Mouse (Mus musculus) CH12.LX (cell line): Measurements from ENCODE around the gene Gna12. TPM values are rescaled to one million over a fixed set of nuclear protein-coding genes. Genes with fewer than 3 reads are reported as not detected.

Experiments used
- DNase-seq: peaks from one replicate; pipeline ENCODE4 v3.0.0-alpha.2; 2013; ENCODE audit errors: extremely low read depth
- H3K27ac ChIP-seq: 2 replicates; pipeline ENCODE4 v1.5.1; 2012; ENCODE audit warnings: low read depth, mild to moderate bottlenecking, control low read depth, moderate library complexity; ENCODE audit not compliant: insufficient read depth
- H3K27me3 ChIP-seq: replicated peaks from 2 replicates; pipeline ENCODE3; 2012; ENCODE audit warnings: inconsistent platforms
- H3K36me3 ChIP-seq, 2 experiments: replicated peaks in 1 of 2; 2 replicates each; pipeline versions ENCODE3 to v1.6.1; 2012; ENCODE audit warnings: inconsistent platforms in 1 of 2, low read length in 1 of 2, mild to moderate bottlenecking in 1 of 2, mixed read lengths in 1 of 2, moderate library complexity in 1 of 2; ENCODE audit not compliant: control insufficient read depth in 1 of 2, insufficient read depth in 1 of 2
- H3K4me1 ChIP-seq, 2 experiments: 2 replicates each; pipeline ENCODE4 v1.6.1; 2012; ENCODE audit warnings: inconsistent platforms in 1 of 2, moderate library complexity in 1 of 2; ENCODE audit not compliant: insufficient read depth in 2 of 2, control insufficient read depth in 1 of 2
- H3K4me2 ChIP-seq: 2 replicates; pipeline ENCODE4 v1.6.1; 2012; ENCODE audit warnings: low read depth, mild to moderate bottlenecking, control low read depth; ENCODE audit not compliant: poor library complexity, insufficient read depth, severe bottlenecking
- H3K4me3 ChIP-seq, 3 experiments: fragments of 150-350 bp in 1 of 3; sonication (generic) in 1 of 3; replicated peaks in 1 of 3; 2 replicates each; pipeline versions ENCODE3 to v1.5.1; 2011 to 2012; ENCODE audit warnings: low read depth in 2 of 3, low read length in 2 of 3, mild to moderate bottlenecking in 2 of 3, moderate library complexity in 2 of 3, control low read depth in 1 of 3, improper control_type of control experiment in 1 of 3, inconsistent platforms in 1 of 3, mixed read lengths in 1 of 3; ENCODE audit not compliant: poor library complexity in 1 of 3
- H3K79me2 ChIP-seq: replicated peaks from 2 replicates; pipeline ENCODE4 v1.6.1; 2012; ENCODE audit warnings: mild to moderate bottlenecking, moderate library complexity; ENCODE audit not compliant: control insufficient read depth, poor library complexity, insufficient read depth, severe bottlenecking; ENCODE audit errors: extremely low read depth
- H3K9ac ChIP-seq: 2 replicates; pipeline ENCODE4 v1.6.1; 2012; ENCODE audit warnings: low read depth, mild to moderate bottlenecking, control low read depth, moderate library complexity; ENCODE audit not compliant: insufficient read depth
- H3K9me3 ChIP-seq: replicated peaks from 2 replicates; pipeline ENCODE3; 2012; ENCODE audit warnings: low read length, inconsistent platforms, mixed read lengths
- BHLHE40 ChIP-seq: IDR thresholded peaks from 2 replicates; pipeline ENCODE4 v1.6.1; 2011; ENCODE audit warnings: mild to moderate bottlenecking, low read depth, low read length, improper control_type of control experiment
- ELF1 ChIP-seq: IDR thresholded peaks from 2 replicates; pipeline ENCODE4 v1.6.1; 2014; ENCODE audit warnings: low read depth, mild to moderate bottlenecking, inconsistent platforms, low read length, improper control_type of control experiment
- ETS1 ChIP-seq: conservative IDR thresholded peaks from 2 replicates; pipeline ENCODE4 v1.6.1; 2012; ENCODE audit warnings: low read depth, mild to moderate bottlenecking, inconsistent platforms, low read length, improper control_type of control experiment, moderate library complexity
- GABPA ChIP-seq: IDR thresholded peaks from 2 replicates; pipeline ENCODE4 v1.6.1; 2012; ENCODE audit warnings: low read depth, low read length, improper control_type of control experiment, inconsistent platforms; ENCODE audit not compliant: insufficient replicate concordance
- IRF4 ChIP-seq: IDR thresholded peaks from 2 replicates; pipeline ENCODE4 v1.6.1; 2014; ENCODE audit warnings: low read depth, mild to moderate bottlenecking, inconsistent platforms, low read length, improper control_type of control experiment
- JUN ChIP-seq: IDR thresholded peaks from 2 replicates; pipeline ENCODE4 v1.6.1; 2011; ENCODE audit warnings: low read depth, mild to moderate bottlenecking, low read length, improper control_type of control experiment, moderate library complexity; ENCODE audit not compliant: insufficient read depth
- MAZ ChIP-seq: IDR thresholded peaks from 2 replicates; pipeline ENCODE4 v1.6.1; 2012; ENCODE audit warnings: low read depth, mild to moderate bottlenecking, inconsistent platforms, low read length, improper control_type of control experiment, moderate library complexity
- MEF2A ChIP-seq: IDR thresholded peaks from 2 replicates; pipeline ENCODE4 v1.6.1; 2014; ENCODE audit warnings: low read depth, mild to moderate bottlenecking, inconsistent platforms, low read length, improper control_type of control experiment, borderline replicate concordance
- MXI1 ChIP-seq: IDR thresholded peaks from 2 replicates; pipeline ENCODE4 v1.6.1; 2011; ENCODE audit warnings: mild to moderate bottlenecking, low read depth, low read length, improper control_type of control experiment
- MYC ChIP-seq: IDR thresholded peaks from 2 replicates; pipeline ENCODE4 v1.6.1; 2011; ENCODE audit warnings: low read depth, mild to moderate bottlenecking, improper control_type of control experiment, low read length
- PAX5 ChIP-seq: IDR thresholded peaks from 2 replicates; pipeline ENCODE4 v1.6.1; 2012; ENCODE audit warnings: low read length, inconsistent platforms, mixed read lengths
- POLR2A ChIP-seq: IDR thresholded peaks from 2 replicates; pipeline ENCODE4 v1.6.1; 2011; ENCODE audit warnings: low read depth, mild to moderate bottlenecking, improper control_type of control experiment, low read length
- POLR2AphosphoS2 ChIP-seq: IDR thresholded peaks from 2 replicates; pipeline ENCODE4 v1.6.1; 2011; ENCODE audit warnings: low read depth, low read length, improper control_type of control experiment
- RAD21 ChIP-seq: IDR thresholded peaks from 2 replicates; pipeline ENCODE4 v1.6.1; 2011; ENCODE audit warnings: low read depth, mild to moderate bottlenecking, low read length, improper control_type of control experiment, moderate library complexity
- SIN3A ChIP-seq: IDR thresholded peaks from 2 replicates; pipeline ENCODE4 v1.6.1; 2012; ENCODE audit warnings: low read length, improper control_type of control experiment, inconsistent platforms
- SMC3 ChIP-seq: IDR thresholded peaks from 2 replicates; pipeline ENCODE4 v1.6.1; 2011; ENCODE audit warnings: low read depth, low read length, improper control_type of control experiment
- TBP ChIP-seq: conservative IDR thresholded peaks from 2 replicates; pipeline ENCODE4 v1.6.1; 2011; ENCODE audit warnings: low read depth, low read length, improper control_type of control experiment
- TCF12 ChIP-seq: IDR thresholded peaks from 2 replicates; pipeline ENCODE4 v1.6.1; 2014; ENCODE audit warnings: low read depth, mild to moderate bottlenecking, inconsistent platforms, low read length, improper control_type of control experiment
- UBTF ChIP-seq: IDR thresholded peaks from 2 replicates; pipeline ENCODE4 v1.6.1; 2012; ENCODE audit warnings: low read depth, mild to moderate bottlenecking, inconsistent platforms, low read length, improper control_type of control experiment, moderate library complexity
- ZKSCAN1 ChIP-seq: IDR thresholded peaks from 2 replicates; pipeline ENCODE4 v1.6.1; 2012; ENCODE audit warnings: low read depth, inconsistent platforms, low read length, improper control_type of control experiment, borderline replicate concordance
- ZNF384 ChIP-seq: IDR thresholded peaks from 2 replicates; pipeline ENCODE4 v1.6.1; 2012; ENCODE audit warnings: low read depth, low read length, improper control_type of control experiment, inconsistent platforms
- dilution Hi-C: fragments of 300-500 bp; cut with MboI; formaldehyde crosslinking; loops from 2 replicates; pipeline ENCODE4 v1.14.3; 2020; ENCODE audit warnings: low sequenced_read_pairs; ENCODE audit not compliant: extremely low pct_unique_long_range_greater_than_20kb, extremely low pct_ligation_motif_present
- in situ Hi-C: fragments of 300-500 bp; cut with MboI; formaldehyde crosslinking; loops from 3 replicates; pipeline ENCODE4 v1.14.3; 2019; ENCODE audit warnings: low sequenced_read_pairs, low pct_ligation_motif_present, low pct_unique_long_range_greater_than_20kb, mixed read lengths
- polyA plus RNA-seq: library from polyadenylated mRNA; unstranded; fragments of >175 nt; gene quantifications from 2 replicates; pipeline ENCODE4 v1.2.1, GENCODE M21; 2012; ENCODE audit warnings: low read depth; ENCODE audit not compliant: insufficient read length
- total RNA-seq, 2 experiments: library from RNA; depleted of rRNA; stranded (reverse); fragments of 300-350 nt in 1 of 2; fragments of >200 nt in 1 of 2; gene quantifications; 2 replicates each; pipeline ENCODE4 v1.2.3; 2012 to 2014

Gene Gna12
- total and polyA plus RNA-seq, 3 experiments: 11.5 to 15.8 (median 15.4) TPM

- H3K4me1 ChIP-seq: peaks cover 3 to 21% of the 10 kb centered on the region in 2 experiments; a peak in 3 of 4 replicates
- no peak overlapping the region for H3K4me3 ChIP-seq
- H3K9ac ChIP-seq: no peak overlapping the region
- no peaks in the 10 kb centered on the region for H3K9me3 ChIP-seq
- H3K4me2 ChIP-seq: no peak overlapping the region
- H3K79me2 ChIP-seq: no peaks in the 10 kb centered on the region; the same call in 1 of the 2 replicates
- in situ Hi-C loops (no loop called here), dilution Hi-C loops (no loop called here)
- TF ChIP-seq MYC: no peak
- TF ChIP-seq POLR2AphosphoS2: no peak
- TF ChIP-seq ZKSCAN1: no peak
- TF ChIP-seq POLR2A: no peak
- no peak for TF ChIP-seq RAD21
- no peak for TF ChIP-seq MEF2A
- no peak for TF ChIP-seq SIN3A
- TF ChIP-seq UBTF: no peak
- no peak for TF ChIP-seq IRF4
- no peak for TF ChIP-seq MAZ
- TF ChIP-seq MXI1: no peak
- no peak for TF ChIP-seq ETS1
- no peak for TF ChIP-seq GABPA
- DNase-seq: no peak
- H3K27ac ChIP-seq: no peak overlapping the region
- H3K27me3 ChIP-seq: no peaks in the 10 kb centered on the region
- H3K36me3 ChIP-seq: peaks cover 0 to 7% of the 10 kb centered on the region in 2 experiments
These were observed 8.3 kb downstream of the Gna12 start for GRCm38 (mm10) chr5:140821951-140822350.

GRCm38 (mm10) chr5:140820539-140820938, 9.7 kb downstream of the Gna12 start:
- peaks cover 0 to 3% of the 10 kb centered on the region in 2 experiments for H3K36me3 ChIP-seq
- TF ChIP-seq MYC: no peak
- TF ChIP-seq RAD21: no peak
- no peak for TF ChIP-seq SIN3A
- TF ChIP-seq SMC3: no peak
- no peak for TF ChIP-seq BHLHE40
- TF ChIP-seq PAX5: no peak
- TF ChIP-seq TCF12: no peak
- TF ChIP-seq UBTF: no peak
- TF ChIP-seq GABPA: no peak
- no peak for TF ChIP-seq TBP
- TF ChIP-seq POLR2AphosphoS2: no peak
- TF ChIP-seq ZNF384: no peak
- TF ChIP-seq JUN: no peak
- TF ChIP-seq ELF1: no peak
- no peak for TF ChIP-seq MAZ
- H3K4me3 ChIP-seq: no peak overlapping the region
- H3K27me3 ChIP-seq: no peaks in the 10 kb centered on the region
- H3K79me2 ChIP-seq: no peaks in the 10 kb centered on the region
- dilution Hi-C loops (no loop called here), in situ Hi-C loops (no loop called here)
- no peak overlapping the region for H3K4me2 ChIP-seq
- no peaks in the 10 kb centered on the region for H3K9me3 ChIP-seq
- H3K27ac ChIP-seq: no peak overlapping the region
- H3K4me1 ChIP-seq: peaks cover 4 to 28% of the 10 kb centered on the region in 2 experiments; a peak in 3 of 4 replicates
- no peak overlapping the region for H3K9ac ChIP-seq
- no peak for DNase-seq
